Mouse (Mus musculus) embryo, embryonic 10 days (tissue): ENCODE measurements around the gene Cib4.

Experiments
- DNase-seq: peaks from one replicate; pipeline ENCODE4 v3.0.0-alpha.2; 2015; ENCODE audit warnings: low spot score

The Cib4 gene

GRCm38 (mm10) chr5:30545698-30546097 is at the start of gene Cib4:
TSS of gene Cib4 (minus strand) at chr5:30545836.
- peak; percentile 41 for DNase-seq

- DNase-seq, result peak; percentile 14
Measured at GRCm38 (mm10) chr5:30594953-30595560, 49.4 kb upstream of the Cib4 start.

DNA sequence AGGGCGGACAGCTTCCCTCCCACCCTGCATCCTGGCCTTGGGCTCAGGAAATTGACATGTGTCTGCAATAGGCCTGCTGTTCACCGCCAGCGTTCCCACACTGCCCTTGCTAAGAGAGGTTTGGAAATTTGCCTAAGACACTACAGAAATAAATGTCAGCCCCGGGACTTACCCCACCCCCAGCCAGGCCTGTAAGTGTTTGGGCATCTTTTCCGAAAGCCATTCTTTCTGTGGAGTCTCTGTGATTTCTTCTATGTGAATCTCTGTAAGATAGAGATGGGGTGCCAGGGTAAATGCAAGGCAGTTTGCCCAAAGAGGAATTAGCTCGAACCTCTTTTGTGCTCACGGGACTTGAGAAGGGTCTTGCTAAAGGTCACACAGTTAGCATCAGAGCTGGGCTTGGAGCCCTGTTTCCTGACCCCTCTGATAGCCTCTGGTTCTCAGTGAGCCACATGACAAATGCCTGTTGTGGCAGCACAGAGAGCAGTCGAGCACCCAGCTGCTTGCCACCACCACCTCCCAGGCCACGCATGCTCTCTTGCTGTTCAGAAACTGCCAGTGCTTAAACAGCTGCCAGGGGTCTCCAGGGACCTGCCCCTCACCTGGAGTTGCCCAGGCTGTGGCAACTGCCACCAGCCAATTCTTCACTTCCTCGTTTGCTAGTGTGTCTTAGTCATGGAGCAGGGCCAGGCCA is 48.3 kb upstream of the Cib4 start:
- DNase-seq, result peak; percentile 15

GRCm38 (mm10) chr5:30593360-30593759 is 47.7 kb upstream of the Cib4 start:
- no peak for DNase-seq

GRCm38 (mm10) chr5:30592279-30592980 is 46.8 kb upstream of the Cib4 start:
- DNase-seq, result no peak

DNA sequence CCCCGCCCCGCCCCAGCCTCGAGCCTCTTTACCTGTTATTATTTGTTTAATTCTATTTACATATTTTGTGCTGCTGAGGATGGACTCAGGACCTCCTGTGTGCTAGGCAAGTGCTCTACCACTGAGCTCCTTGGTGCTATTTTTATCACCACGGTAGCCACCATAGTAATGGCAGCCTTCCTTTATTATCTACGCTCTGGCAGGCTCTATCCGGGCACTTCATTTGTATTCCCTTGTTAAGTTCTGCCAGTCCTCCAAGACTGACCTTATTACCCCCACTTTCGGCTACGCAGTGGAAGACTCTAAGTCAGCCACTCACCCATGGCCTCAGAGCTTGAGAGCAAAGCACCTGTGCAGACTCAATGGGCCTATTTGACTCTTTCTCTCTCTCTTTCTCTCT is 46.1 kb upstream of the Cib4 start:
- no peak for DNase-seq

- DNase-seq, result no peak
Measured at GRCm38 (mm10) chr5:30591205-30591731, 45.6 kb upstream of the Cib4 start.

- DNase-seq, result no peak
Measured at GRCm38 (mm10) chr5:30590231-30590630, 44.6 kb upstream of the Cib4 start.

DNA sequence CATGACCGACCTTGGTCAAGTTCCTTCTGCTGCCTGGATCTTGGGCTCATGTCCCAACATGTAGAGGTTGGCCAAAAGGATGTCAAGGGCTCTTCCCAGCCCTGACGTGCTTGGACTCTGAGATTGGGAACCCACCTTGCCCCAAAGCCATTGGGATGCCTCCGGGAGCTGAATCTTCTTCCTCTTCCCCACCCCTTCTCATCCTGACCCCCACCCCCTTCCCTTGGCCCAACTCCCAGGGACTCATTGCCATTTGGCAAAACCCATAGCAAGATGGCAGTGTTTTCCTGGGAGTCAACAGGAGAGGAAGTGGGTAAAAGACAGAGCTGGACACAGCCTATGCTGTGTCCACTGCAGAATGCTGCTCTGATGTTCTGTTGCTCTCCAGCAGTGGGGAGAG is 43.9 kb upstream of the Cib4 start:
- DNase-seq, result no peak

- DNase-seq, result no peak
Measured at GRCm38 (mm10) chr5:30589069-30589468, 43.4 kb upstream of the Cib4 start.

DNA sequence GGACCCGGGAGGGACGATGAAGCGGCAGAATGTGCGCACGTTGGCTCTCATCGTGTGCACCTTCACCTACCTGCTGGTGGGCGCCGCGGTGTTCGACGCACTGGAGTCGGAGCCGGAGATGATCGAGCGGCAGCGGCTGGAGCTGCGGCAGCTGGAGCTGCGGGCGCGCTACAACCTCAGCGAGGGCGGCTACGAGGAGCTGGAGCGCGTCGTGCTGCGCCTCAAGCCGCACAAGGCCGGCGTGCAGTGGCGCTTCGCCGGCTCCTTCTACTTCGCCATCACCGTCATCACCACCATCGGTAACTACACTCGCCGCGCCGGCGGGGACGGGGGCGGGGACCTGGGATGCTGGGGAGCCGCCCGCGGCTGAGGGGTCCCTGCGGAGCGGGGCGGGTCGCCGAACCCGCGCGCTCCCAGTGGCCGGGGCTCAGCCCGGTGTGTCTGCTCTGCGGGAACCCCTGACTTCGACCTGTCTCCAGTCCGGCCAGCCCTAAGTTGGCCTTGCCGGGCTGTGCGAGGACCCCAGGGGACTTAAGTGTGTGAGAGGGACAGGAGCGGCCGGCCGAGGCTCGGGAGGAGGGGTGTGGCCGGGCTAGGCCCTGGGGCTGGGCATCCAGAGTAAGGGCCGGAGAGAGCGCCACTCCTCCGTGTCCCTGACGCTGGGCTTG is 42.8 kb upstream of the Cib4 start:
- DNase-seq, result peak; percentile 73

DNA sequence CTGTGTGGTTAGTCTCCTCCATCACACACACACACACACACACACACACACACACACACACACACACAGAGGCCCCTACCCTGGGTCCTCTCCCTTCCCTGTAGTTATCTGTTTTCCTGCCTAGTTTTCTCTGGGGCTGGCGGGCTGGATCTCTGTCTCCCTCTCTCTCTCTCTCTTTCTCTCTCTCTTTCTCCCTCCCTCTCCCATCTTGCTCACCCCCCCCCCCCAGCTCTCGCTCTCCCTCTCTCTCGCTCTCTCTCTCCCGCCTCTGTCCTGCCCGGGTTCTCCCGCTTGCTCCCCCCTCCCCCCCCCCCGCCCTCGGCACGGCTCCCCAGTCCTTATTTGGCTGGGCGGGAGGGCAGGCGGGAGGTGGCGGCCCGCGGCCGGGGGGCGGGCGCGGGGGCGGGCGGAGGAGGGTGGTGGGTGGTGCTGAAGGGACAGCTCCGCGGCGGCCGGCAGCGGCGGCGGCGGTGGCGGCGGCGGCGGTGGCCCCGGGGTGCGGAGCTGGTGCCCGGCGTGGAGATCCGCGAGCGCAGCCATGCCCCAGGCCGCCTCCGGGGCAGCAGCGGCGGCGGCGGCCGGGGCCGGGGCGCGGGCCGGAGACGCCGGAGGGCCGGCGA is 42.2 kb upstream of the Cib4 start, which contains the start of gene Kcnk3:
Gene Kcnk3 (plus strand): TSS at position 490 of the 620 bp plus-strand sequence.
- peak; percentile 56 for DNase-seq

DNA sequence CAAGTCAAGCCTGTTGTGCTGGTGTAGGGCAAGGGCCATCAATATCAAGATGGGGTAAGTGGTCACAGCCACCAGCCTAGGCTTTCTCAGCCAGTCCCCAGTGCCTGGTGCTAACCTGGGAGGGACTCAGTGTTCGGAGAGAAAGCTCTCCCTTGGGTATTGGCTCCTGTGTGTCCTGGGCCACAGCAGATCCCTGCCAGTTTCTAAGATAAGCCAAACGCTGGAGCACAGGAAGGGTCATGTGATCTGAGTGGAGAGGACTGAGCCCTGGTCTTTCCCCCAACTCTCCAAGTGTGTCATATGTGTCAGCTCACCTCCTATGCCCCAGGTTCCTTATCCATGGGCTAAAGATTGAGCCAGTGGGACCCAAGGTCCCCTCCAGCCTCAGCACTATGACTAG is 41.5 kb upstream of the Cib4 start:
- DNase-seq, result no peak

DNA sequence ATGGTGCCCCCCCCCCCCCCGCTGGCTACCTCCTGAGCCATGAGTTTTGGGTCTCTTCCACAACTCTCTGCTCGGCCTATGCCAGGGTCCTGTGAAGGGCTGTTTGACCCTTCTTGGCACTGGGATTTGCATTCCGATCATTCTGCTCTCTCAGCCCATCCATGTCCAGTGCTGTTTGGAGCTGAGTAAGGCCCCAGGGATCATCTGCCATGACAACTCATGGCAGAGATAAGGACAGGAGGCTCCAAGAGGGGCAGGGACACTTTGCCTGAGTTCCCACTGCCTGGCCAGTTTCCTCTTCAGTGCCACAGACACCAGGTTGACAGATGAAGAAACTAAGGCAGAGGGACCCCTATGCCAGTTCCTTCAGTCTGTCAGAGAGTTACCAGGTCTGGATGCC is 41.0 kb upstream of the Cib4 start:
- DNase-seq, result no peak

GRCm38 (mm10) chr5:30582017-30582416 is 36.4 kb upstream of the Cib4 start:
- no peak for DNase-seq

- no peak for DNase-seq
Measured at GRCm38 (mm10) chr5:30580725-30581124, 35.1 kb upstream of the Cib4 start.

DNA sequence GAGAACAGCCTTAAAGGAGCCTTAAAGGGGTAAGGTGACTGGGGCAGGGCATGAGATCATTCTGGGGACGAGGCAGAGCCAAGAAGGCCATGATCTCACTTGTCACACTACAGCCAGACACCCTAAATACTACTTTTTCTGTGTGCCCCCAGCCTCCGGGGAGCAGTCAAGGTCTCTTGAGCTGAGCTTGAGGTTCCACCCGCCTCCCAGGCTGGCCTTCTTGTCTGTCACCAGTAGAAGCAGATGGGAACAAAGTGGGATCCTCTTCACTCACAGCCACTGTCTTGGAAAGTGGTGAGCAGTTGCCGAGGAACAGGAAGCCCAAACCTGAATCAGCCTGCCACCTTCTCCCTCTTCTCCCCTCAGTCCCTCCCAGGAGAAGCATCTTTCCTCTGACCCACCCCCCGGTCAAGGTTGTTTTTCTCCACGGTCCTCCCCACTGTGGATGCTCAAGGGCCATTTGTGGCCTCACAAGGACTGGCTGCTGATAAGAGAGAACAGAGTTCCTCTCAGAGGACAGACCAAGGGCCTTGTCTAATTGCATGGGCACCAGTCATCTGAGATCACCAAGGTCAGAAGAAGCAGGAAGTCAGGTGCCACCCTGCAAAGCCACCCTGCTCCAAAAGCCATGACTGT is 32.9 kb upstream of the Cib4 start:
- DNase-seq, result no peak

GRCm38 (mm10) chr5:30577654-30578310 is 32.1 kb upstream of the Cib4 start:
- no peak for DNase-seq

DNA sequence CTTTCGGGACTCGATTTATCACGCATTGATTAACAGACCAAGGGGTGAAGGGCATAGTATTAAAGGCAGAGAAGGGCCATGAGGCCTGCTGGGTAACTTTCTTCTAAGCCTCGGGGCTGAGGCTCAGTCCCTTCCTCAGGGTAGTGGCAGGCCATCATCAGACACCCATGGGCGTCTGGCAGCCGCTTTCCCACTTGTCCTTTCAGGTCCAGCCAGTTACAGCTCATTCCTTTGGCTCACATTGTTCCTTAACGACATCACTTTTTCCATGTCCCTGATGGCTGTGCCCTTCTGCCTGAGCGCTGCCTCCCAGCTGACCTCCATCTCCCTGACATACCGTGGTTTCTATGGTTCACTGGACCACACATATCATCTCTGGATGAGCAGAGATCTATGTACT is 31.6 kb upstream of the Cib4 start:
- no peak for DNase-seq

DNA sequence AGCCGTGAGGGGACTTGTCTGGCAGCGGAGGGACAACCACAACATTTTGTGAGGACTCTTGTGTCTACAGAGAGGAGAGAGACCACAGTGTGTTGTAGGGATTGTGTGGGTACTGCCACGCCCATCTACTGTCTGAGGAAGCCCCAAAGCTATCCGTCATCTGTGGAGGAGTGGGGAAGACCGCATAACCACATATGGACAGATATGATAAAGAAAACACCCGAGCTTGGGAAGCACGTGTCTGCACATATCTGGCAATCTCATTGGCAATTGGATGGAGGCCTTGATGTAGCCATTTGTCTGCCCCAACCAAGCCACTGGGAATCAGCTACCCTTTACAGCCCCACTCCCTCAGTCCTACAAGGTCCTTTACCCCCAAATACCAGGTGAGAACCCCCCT is 30.6 kb upstream of the Cib4 start:
- no peak for DNase-seq

GRCm38 (mm10) chr5:30574367-30574766 is 28.7 kb upstream of the Cib4 start:
- DNase-seq, result no peak
